Mouse (Mus musculus) forebrain, embryonic 11.5 days (tissue): ENCODE measurements at regions not wholly inside any gene's neighbourhood (a gene's known extent, or its start where the extent isn't known, plus 50 kb on each side); places are given as distances from the start of the nearest gene placed in this dataset.

Source experiments
- ATAC-seq: fragments of 200-750 bp; cut with Nextera tagmentation; replicated peaks from 2 replicates; pipeline ENCODE4 v1.8.0; 2017; ENCODE audit warnings: moderate TSS enrichment; ENCODE audit not compliant: low FRiP score
- DNase-seq: peaks from one replicate; pipeline ENCODE4 v3.0.0-alpha.2; 2017; ENCODE audit warnings: low spot score
- H3K27ac ChIP-seq: fragments of 300-500 bp; sonication (generic); 2 replicates; pipeline ENCODE4 v1.5.1; 2014; ENCODE audit warnings: low read depth, low read length
- H3K27me3 ChIP-seq: fragments of 300-500 bp; sonication (generic); 2 replicates; pipeline ENCODE4 v1.6.1; 2014; ENCODE audit warnings: mild to moderate bottlenecking, low read length, mixed read lengths; ENCODE audit not compliant: control insufficient read depth, insufficient read depth
- H3K36me3 ChIP-seq: fragments of 300-500 bp; sonication (generic); 2 replicates; pipeline ENCODE4 v1.6.1; 2014; ENCODE audit warnings: mild to moderate bottlenecking, low read length, moderate library complexity, mixed read lengths; ENCODE audit not compliant: control insufficient read depth, insufficient read depth
- H3K4me1 ChIP-seq: fragments of 300-500 bp; sonication (generic); replicated peaks from 2 replicates; pipeline ENCODE4 v1.6.1; 2014; ENCODE audit warnings: low read length, mixed read lengths; ENCODE audit not compliant: control insufficient read depth, insufficient read depth
- H3K4me2 ChIP-seq: fragments of 300-500 bp; sonication (generic); 2 replicates; pipeline ENCODE4 v1.6.1; 2014; ENCODE audit warnings: low read depth, mild to moderate bottlenecking, low read length, moderate library complexity, mixed read lengths; ENCODE audit not compliant: severe bottlenecking
- H3K4me3 ChIP-seq: fragments of 300-500 bp; sonication (generic); 2 replicates; pipeline ENCODE4 v1.5.1; 2014; ENCODE audit warnings: low read depth, low read length
- H3K9ac ChIP-seq: fragments of 300-500 bp; sonication (generic); 2 replicates; pipeline ENCODE4 v1.6.1; 2014; ENCODE audit warnings: low read length
- H3K9me3 ChIP-seq: fragments of 300-500 bp; sonication (generic); 2 replicates; pipeline ENCODE4 v1.6.1; 2016; ENCODE audit warnings: low read length, mixed read lengths; ENCODE audit not compliant: control insufficient read depth
- WGBS: fragments of 180-500 bp; shearing (Covaris S2); extraction: QIAGEN DNeasy Blood & Tissue Kit; methylation state at CpG from one replicate; pipeline ENCODE4 v1.1.7; 2014; 5-methylcytosine and 5-hydroxymethylcytosine counted together

DNA sequence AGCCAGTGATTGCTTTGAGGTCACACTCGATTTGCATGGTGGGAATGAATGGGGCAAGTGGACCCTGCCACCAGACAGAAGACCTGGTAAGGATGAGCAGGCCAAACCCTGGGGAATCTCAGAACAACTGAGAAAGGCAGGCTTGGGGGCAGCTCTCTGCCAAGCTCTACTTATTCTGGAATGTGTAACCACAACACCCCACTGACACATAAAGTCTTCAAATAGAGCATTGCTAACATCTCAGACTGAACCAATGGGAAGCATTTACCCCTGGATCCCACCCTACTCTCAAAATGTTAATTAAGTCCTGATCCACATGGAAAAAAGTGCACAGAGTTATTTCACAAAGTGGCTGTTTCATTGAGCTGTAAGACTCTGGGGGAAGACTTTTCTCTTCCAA, 878.5 kb downstream of the Fam19a2 start:
- Histone ChIP-seq H3K27me3 (no peaks in the 10 kb centered on the region), H3K4me1 (no peaks in the 10 kb centered on the region), H3K4me2 (no peak overlapping the region), H3K4me3 (no peak overlapping the region), H3K36me3 (no peaks in the 10 kb centered on the region), H3K9me3 (no peaks in the 10 kb centered on the region), H3K9ac (no peak overlapping the region), H3K27ac (no peak overlapping the region)
- DNase-seq (no peak), ATAC-seq (no peak)
- 77% methylated on average over 1 of the region's 1 CpGs for WGBS

DNA sequence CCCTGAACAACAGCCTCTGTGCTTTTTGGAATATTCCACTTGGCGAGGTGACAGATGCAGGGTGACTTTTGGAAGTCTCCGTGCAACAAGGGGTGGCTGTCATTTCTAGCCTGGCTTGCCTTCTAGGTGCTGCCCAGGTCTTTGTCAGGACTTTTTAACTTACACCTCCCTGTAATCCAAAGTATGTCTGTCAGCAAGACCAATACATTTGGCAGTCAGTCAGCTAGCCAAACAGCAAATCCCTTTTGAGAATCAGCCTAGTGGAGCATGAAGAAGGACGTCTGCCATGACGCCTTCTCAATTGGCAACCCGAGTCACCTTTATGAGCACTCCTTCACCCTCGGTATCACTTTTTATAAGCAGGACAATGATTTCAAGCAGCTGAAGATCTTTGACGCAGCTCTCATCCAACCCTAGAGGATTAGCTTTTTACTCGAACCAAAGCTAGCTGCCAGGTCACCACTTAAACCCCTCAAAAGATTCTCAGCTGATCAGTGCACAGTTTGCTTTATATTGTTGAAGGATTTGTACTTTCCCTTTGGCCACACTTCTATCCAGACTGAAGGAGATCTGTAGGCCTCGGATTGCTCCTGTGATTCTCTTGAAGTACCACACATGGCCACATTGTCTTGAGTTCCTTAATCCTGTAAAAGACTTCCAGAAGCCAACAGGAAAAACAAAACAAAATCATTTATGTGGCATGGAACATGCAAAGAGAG, 883.1 kb downstream of the Fam19a2 start:
- Histone ChIP-seq H3K4me2 (no peak overlapping the region), H3K27ac (no peak overlapping the region), H3K27me3 (no peaks in the 10 kb centered on the region), H3K36me3 (no peaks in the 10 kb centered on the region), H3K4me1 (no peaks in the 10 kb centered on the region), H3K9ac (no peak overlapping the region), H3K4me3 (no peak overlapping the region), H3K9me3 (no peaks in the 10 kb centered on the region)
- peak; percentile 61; the same call in 1 of the 2 replicates for ATAC-seq
- DNase-seq = no peak
- WGBS = 15% methylated on average over 9 of the region's 9 CpGs

DNA sequence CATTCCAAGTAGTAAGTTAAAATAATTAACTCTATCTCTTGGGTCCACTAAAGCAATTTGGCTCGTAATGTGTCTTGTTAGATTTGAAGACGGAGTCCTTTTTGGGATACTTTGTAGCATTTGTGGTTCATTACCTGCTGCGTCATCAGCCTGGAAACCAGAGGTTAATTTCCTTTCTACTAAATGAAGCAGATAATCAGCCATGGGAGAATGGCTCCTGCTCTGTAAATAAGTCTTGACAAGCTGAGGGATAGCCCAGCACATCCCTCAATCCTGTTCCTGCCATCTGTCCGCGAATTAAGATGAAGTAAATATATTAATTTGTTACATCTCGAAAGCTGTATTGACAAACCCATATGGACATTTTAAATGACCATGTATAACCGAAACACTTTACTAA, 899.6 kb downstream of the Fam19a2 start:
- Histone ChIP-seq H3K9me3 (no peaks in the 10 kb centered on the region), H3K27me3 (no peaks in the 10 kb centered on the region), H3K36me3 (no peaks in the 10 kb centered on the region), H3K4me3 (no peak overlapping the region), H3K9ac (no peak overlapping the region), H3K27ac (no peak overlapping the region), H3K4me1 (no peaks in the 10 kb centered on the region), H3K4me2 (no peak overlapping the region)
- DNase-seq = no peak
- 79% methylated on average over 7 of the region's 7 CpGs for WGBS
- ATAC-seq = no peak

DNA sequence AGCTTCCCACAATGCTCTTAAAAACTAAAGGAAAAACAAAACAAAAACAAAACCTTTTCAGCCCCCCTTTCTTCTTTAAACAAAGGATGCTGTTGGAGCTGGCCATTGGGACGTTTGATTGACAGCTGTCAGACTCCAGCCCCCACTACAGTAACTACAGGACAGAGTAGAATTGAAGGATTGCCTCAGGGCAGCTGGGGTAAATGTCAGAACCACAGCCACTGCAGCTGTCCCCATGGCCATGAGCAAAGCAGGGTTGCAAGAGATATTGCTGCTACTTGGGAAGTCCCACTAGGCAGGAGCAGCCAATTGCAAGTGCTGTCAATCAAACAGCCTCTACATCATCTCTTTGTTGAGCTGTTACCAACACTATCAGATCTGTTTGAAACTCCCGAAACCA, 911.8 kb downstream of the Fam19a2 start:
- H3K4me2 ChIP-seq = no peak overlapping the region
- DNase-seq (no peak), ATAC-seq (0 out of 2 replicates have a peak, but pooled peaks have one; percentile 24)
- no peaks in the 10 kb centered on the region for H3K4me1 ChIP-seq
- no peaks in the 10 kb centered on the region for H3K9me3 ChIP-seq
- H3K27ac ChIP-seq = no peak overlapping the region
- no peaks in the 10 kb centered on the region for H3K36me3 ChIP-seq
- H3K9ac ChIP-seq = no peak overlapping the region
- no peaks in the 10 kb centered on the region for H3K27me3 ChIP-seq
- no peak overlapping the region for H3K4me3 ChIP-seq
- WGBS = 78% methylated on average over 2 of the region's 2 CpGs

- H3K4me3 ChIP-seq = no peak overlapping the region
- no peaks in the 10 kb centered on the region for H3K27me3 ChIP-seq
- no peak overlapping the region for H3K9ac ChIP-seq
- no peak overlapping the region for H3K4me2 ChIP-seq
- DNase-seq (no peak), ATAC-seq (no peak)
- no peaks in the 10 kb centered on the region for H3K36me3 ChIP-seq
- H3K9me3 ChIP-seq = no peaks in the 10 kb centered on the region
- no peak overlapping the region for H3K27ac ChIP-seq
- 95% methylated on average over 2 of the region's 2 CpGs for WGBS
- no peaks in the 10 kb centered on the region for H3K4me1 ChIP-seq
Observed at GRCm38 (mm10) chr10:124208317-124208716, 944.5 kb downstream of the Fam19a2 start.

DNA sequence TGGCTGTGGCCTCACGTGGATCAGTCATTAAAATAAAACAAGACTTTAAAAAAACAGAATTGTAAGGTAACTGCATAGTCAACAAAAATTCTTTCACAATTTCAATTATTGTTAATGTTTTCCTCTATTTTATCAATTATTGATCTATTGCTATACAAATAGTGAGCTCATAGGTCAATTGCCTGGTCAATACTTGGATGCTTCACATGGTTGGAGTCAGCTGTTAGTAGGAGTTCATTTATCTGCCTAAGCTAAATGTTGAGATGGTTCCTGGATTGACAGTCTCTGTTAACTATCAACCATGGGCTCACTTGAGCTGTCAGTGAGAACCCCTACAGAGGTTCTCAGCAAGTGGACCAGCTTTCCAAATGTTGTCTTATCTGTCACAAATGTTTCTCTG, 955.7 kb downstream of the Fam19a2 start:
- 89% methylated on average over 1 of the region's 1 CpGs for WGBS
- DNase-seq = no peak

DNA sequence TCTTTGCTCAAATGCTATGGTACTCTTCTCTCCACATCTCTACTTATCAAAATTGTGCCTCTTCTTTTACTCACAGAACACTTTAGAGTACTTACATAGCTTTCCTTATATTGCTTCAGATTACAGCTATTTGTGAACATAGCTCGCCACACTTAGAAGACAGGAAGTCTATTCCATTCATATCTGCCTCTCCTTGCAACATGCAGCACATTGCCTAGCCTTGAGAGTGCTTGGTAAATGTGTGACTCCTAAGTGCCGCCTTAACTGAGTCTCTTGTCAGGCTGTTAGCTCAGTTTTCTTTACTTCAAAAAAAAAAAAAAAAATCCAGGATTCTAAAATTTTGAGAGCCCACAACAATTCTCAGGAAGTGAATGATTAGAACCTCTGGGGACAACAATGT, 958.3 kb downstream of the Fam19a2 start:
- 80% methylated on average over 2 of the region's 2 CpGs for WGBS
- Histone ChIP-seq H3K27me3 (no peaks in the 10 kb centered on the region), H3K27ac (no peak overlapping the region), H3K4me2 (no peak overlapping the region), H3K4me3 (no peak overlapping the region), H3K4me1 (no peaks in the 10 kb centered on the region), H3K36me3 (no peaks in the 10 kb centered on the region), H3K9me3 (no peaks in the 10 kb centered on the region), H3K9ac (no peak overlapping the region)
- ATAC-seq (no peak), DNase-seq (no peak)

More for the DNA sequence above, 955.7 kb downstream of the Fam19a2 start:
- Histone ChIP-seq H3K9ac (no peak overlapping the region), H3K27ac (no peak overlapping the region), H3K4me2 (no peak overlapping the region), H3K4me1 (no peaks in the 10 kb centered on the region), H3K4me3 (no peak overlapping the region), H3K27me3 (no peaks in the 10 kb centered on the region), H3K36me3 (no peaks in the 10 kb centered on the region), H3K9me3 (no peaks in the 10 kb centered on the region)
- no peak for ATAC-seq

DNA sequence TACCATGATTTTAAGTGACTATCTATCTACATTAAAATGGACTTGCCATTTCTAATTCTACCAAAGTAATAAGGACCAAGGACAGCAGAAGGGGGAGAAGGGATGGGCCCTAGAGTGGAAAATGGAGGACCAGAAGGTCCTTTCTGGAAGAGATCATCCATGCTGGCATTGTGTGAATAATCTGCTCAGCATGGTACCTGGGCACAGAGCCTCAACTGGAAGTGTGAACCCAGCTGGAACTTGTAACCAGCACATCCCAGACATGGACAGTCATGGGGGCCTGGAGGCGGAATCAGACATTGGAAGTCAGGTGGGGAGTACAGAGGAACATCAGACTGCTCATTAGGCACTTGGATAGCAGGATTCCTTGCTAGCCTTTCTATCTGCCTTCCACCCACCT, 963.3 kb downstream of the Fam19a2 start:
- no peaks in the 10 kb centered on the region for H3K9me3 ChIP-seq
- no peak for ATAC-seq
- H3K4me3 ChIP-seq = no peak overlapping the region
- no peak overlapping the region for H3K9ac ChIP-seq
- WGBS = 79% methylated on average over 1 of the region's 1 CpGs
- no peaks in the 10 kb centered on the region for H3K4me1 ChIP-seq
- H3K4me2 ChIP-seq = no peak overlapping the region
- no peaks in the 10 kb centered on the region for H3K27me3 ChIP-seq
- no peaks in the 10 kb centered on the region for H3K36me3 ChIP-seq
- no peak for DNase-seq
- H3K27ac ChIP-seq = no peak overlapping the region

GRCm38 (mm10) chr10:124249358-124249757, 985.6 kb downstream of the Fam19a2 start:
- Histone ChIP-seq H3K36me3 (no peaks in the 10 kb centered on the region), H3K27ac (no peak overlapping the region), H3K27me3 (no peaks in the 10 kb centered on the region), H3K4me1 (no peaks in the 10 kb centered on the region), H3K9ac (no peak overlapping the region), H3K4me3 (no peak overlapping the region), H3K9me3 (no peaks in the 10 kb centered on the region), H3K4me2 (no peak overlapping the region)
- no peak for DNase-seq
- 0 out of 2 replicates have a peak, but pooled peaks have one; percentile 36 for ATAC-seq
- WGBS = 51% methylated on average over 4 of the region's 4 CpGs
